Mouse (Mus musculus): ENCODE measurements around the gene Vps35.

- TF ChIP-seq CTCF (IDR thresholded peaks at IDR 0.05; ENCODE audit: control insufficient read depth, insufficient read depth, insufficient read length) (no peak), MYOD1 (IDR thresholded peaks at IDR 0.05; ENCODE audit: control insufficient read depth, insufficient read length, low read depth) (no peak), FOSL1 (IDR thresholded peaks at IDR 0.05; ENCODE audit: insufficient read depth, low read length, poor library complexity, severe bottlenecking) (no peak), USF1 (IDR thresholded peaks at IDR 0.05; ENCODE audit: low read depth) (no peak), MAX (IDR thresholded peaks at IDR 0.05) (no peak), CEBPB (IDR thresholded peaks at IDR 0.05; ENCODE audit: low read depth) (no peak), MYOG (IDR thresholded peaks at IDR 0.05; ENCODE audit: control insufficient read depth, extremely low read depth, insufficient read length) (no peak)
Observed at GRCm38 (mm10) chr8:85336211-85336933, 36.8 kb upstream of the Vps35 start.

Measured in C2C12 (cell line).